Mouse (Mus musculus) MEL (cell line): ENCODE results near the gene Dennd1b. TPM values are rescaled to one million over a fixed set of nuclear protein-coding genes. Genes with fewer than 3 reads are reported as not detected.

Source experiments
- DNase-seq: peaks from one replicate; pipeline ENCODE4 v3.0.0; 2011; ENCODE audit warnings: low read depth, low spot score
- H3K27ac ChIP-seq: 2 replicates; pipeline ENCODE4 v1.5.1; 2012; ENCODE audit warnings: low read depth, mild to moderate bottlenecking, control low read depth, low read length, moderate library complexity; ENCODE audit not compliant: control insufficient read depth
- H3K27me3 ChIP-seq, 2 experiments: fragments of 150-350 bp in 1 of 2; sonication (generic) in 1 of 2; 2 replicates each; pipeline ENCODE4 v1.6.1; 2012; ENCODE audit warnings: low read length in 2 of 2, mild to moderate bottlenecking in 2 of 2, improper control_type of control experiment in 1 of 2, moderate library complexity in 1 of 2; ENCODE audit not compliant: insufficient read depth in 2 of 2, control insufficient read depth in 1 of 2
- H3K36me3 ChIP-seq, 2 experiments: 2 replicates each; pipeline ENCODE4 v1.6.1; 2012 to 2014; ENCODE audit warnings: low read length in 2 of 2, improper control_type of control experiment in 1 of 2, inconsistent platforms in 1 of 2, mild to moderate bottlenecking in 1 of 2; ENCODE audit not compliant: insufficient read depth in 2 of 2, control insufficient read depth in 1 of 2
- H3K4me1 ChIP-seq, 2 experiments: fragments of 150-350 bp in 1 of 2; sonication (generic) in 1 of 2; 2 replicates each; pipeline ENCODE4 v1.6.1; 2012; ENCODE audit warnings: low read length in 2 of 2, improper control_type of control experiment in 1 of 2, mild to moderate bottlenecking in 1 of 2; ENCODE audit not compliant: insufficient read depth in 2 of 2, control insufficient read depth in 1 of 2
- H3K4me3 ChIP-seq, 2 experiments: fragments of 150-350 bp in 1 of 2; sonication (generic) in 1 of 2; 2 replicates each; pipeline ENCODE4 v1.5.1; 2012; ENCODE audit warnings: low read depth in 2 of 2, low read length in 2 of 2, mild to moderate bottlenecking in 2 of 2, moderate library complexity in 2 of 2, control low read depth in 1 of 2, improper control_type of control experiment in 1 of 2; ENCODE audit not compliant: control insufficient read depth in 1 of 2, insufficient read depth in 1 of 2
- H3K79me2 ChIP-seq: 2 replicates; pipeline ENCODE4 v1.6.1; 2012; ENCODE audit warnings: mild to moderate bottlenecking, low read length, moderate library complexity; ENCODE audit not compliant: control insufficient read depth, poor library complexity, insufficient read depth
- H3K9ac ChIP-seq: 2 replicates; pipeline ENCODE4 v1.6.1; 2012; ENCODE audit warnings: low read depth, mild to moderate bottlenecking, control low read depth, low read length, moderate library complexity; ENCODE audit not compliant: control insufficient read depth, poor library complexity, severe bottlenecking
- H3K9me3 ChIP-seq: fragments of 150-350 bp; sonication (generic); replicated peaks from 2 replicates; pipeline ENCODE4 v1.6.1; 2012; ENCODE audit warnings: mild to moderate bottlenecking, low read length, improper control_type of control experiment, moderate library complexity; ENCODE audit not compliant: insufficient read depth
- EP300 ChIP-seq, 2 experiments: IDR thresholded peaks; 2 replicates each; pipeline ENCODE4 v1.6.1; 2011; ENCODE audit warnings: improper control_type of control experiment in 2 of 2, low read length in 2 of 2, low read depth in 1 of 2, mild to moderate bottlenecking in 1 of 2
- GABPA ChIP-seq: IDR thresholded peaks from 2 replicates; pipeline ENCODE4 v1.6.1; 2012; ENCODE audit warnings: low read depth, mild to moderate bottlenecking, inconsistent platforms, low read length, improper control_type of control experiment, moderate library complexity
- HCFC1 ChIP-seq: IDR thresholded peaks from 2 replicates; pipeline ENCODE4 v1.6.1; 2012; ENCODE audit warnings: low read depth, mild to moderate bottlenecking, inconsistent platforms, low read length, improper control_type of control experiment, moderate library complexity
- MAFK ChIP-seq: IDR thresholded peaks from 2 replicates; pipeline ENCODE4 v1.6.1; 2011; ENCODE audit warnings: low read depth, mild to moderate bottlenecking, low read length, improper control_type of control experiment, borderline replicate concordance
- MAZ ChIP-seq: IDR thresholded peaks from 2 replicates; pipeline ENCODE4 v1.6.1; 2012; ENCODE audit warnings: low read depth, mild to moderate bottlenecking, inconsistent platforms, low read length, improper control_type of control experiment
- POLR2A ChIP-seq, 2 experiments: IDR thresholded peaks; 2 replicates each; pipeline ENCODE4 v1.6.1; 2011 to 2012; ENCODE audit warnings: low read length in 2 of 2, mild to moderate bottlenecking in 2 of 2, control low read depth in 1 of 2, improper control_type of control experiment in 1 of 2, low read depth in 1 of 2, moderate library complexity in 1 of 2; ENCODE audit not compliant: control insufficient read depth in 1 of 2, insufficient read depth in 1 of 2, poor library complexity in 1 of 2
- POLR2AphosphoS2 ChIP-seq: IDR thresholded peaks from 2 replicates; pipeline ENCODE4 v1.6.1; 2011; ENCODE audit warnings: low read length, improper control_type of control experiment
- POLR2AphosphoS5 ChIP-seq: IDR thresholded peaks from 2 replicates; pipeline ENCODE4 v1.6.1; 2012; ENCODE audit warnings: low read depth, borderline replicate concordance, mild to moderate bottlenecking, inconsistent platforms, low read length, moderate library complexity, mixed read lengths
- SIN3A ChIP-seq: IDR thresholded peaks from 2 replicates; pipeline ENCODE4 v1.6.1; 2012; ENCODE audit warnings: low read length, improper control_type of control experiment, inconsistent platforms
- SMC3 ChIP-seq: IDR thresholded peaks from 2 replicates; pipeline ENCODE4 v1.6.1; 2011; ENCODE audit warnings: low read depth, low read length, improper control_type of control experiment
- TCF12 ChIP-seq: IDR thresholded peaks from 2 replicates; pipeline ENCODE4 v1.6.1; 2014; ENCODE audit warnings: low read depth, mild to moderate bottlenecking, inconsistent platforms, low read length, improper control_type of control experiment, moderate library complexity
- UBTF ChIP-seq: IDR thresholded peaks from 2 replicates; pipeline ENCODE4 v1.6.1; 2012; ENCODE audit warnings: low read depth, mild to moderate bottlenecking, inconsistent platforms, low read length, improper control_type of control experiment, moderate library complexity, borderline replicate concordance; ENCODE audit not compliant: insufficient read depth
- USF1 ChIP-seq: IDR thresholded peaks from 2 replicates; pipeline ENCODE4 v1.6.1; 2014; ENCODE audit warnings: low read depth, mild to moderate bottlenecking, inconsistent platforms, low read length, improper control_type of control experiment, moderate library complexity
- USF2 ChIP-seq, 2 experiments: IDR thresholded peaks; 2 replicates each; pipeline ENCODE4 v1.6.1; 2011 to 2012; ENCODE audit warnings: improper control_type of control experiment in 2 of 2, low read length in 2 of 2, borderline replicate concordance in 1 of 2, inconsistent platforms in 1 of 2, low read depth in 1 of 2, mild to moderate bottlenecking in 1 of 2; ENCODE audit not compliant: insufficient read depth in 1 of 2
- ZKSCAN1 ChIP-seq: IDR thresholded peaks from 2 replicates; pipeline ENCODE4 v1.6.1; 2012; ENCODE audit warnings: low read depth, mild to moderate bottlenecking, inconsistent platforms, low read length, improper control_type of control experiment, moderate library complexity
- ZMIZ1 ChIP-seq: IDR thresholded peaks from 2 replicates; pipeline ENCODE4 v1.6.1; 2012; ENCODE audit warnings: low read depth, mild to moderate bottlenecking, inconsistent platforms, low read length, improper control_type of control experiment, moderate library complexity
- ZNF384 ChIP-seq: IDR thresholded peaks from 2 replicates; pipeline ENCODE4 v1.6.1; 2012; ENCODE audit warnings: low read depth, mild to moderate bottlenecking, inconsistent platforms, low read length, improper control_type of control experiment
- polyA plus RNA-seq, 2 experiments: library from polyadenylated mRNA; stranded (reverse) in 1 of 2; unstranded in 1 of 2; fragments of >175 nt in 1 of 2; fragments of >200 nt in 1 of 2; gene quantifications; 2 replicates each; pipeline versions ENCODE4 v1.2.1 to v1.2.4; 2012; ENCODE audit warnings: low replicate concordance in 2 of 2, low read depth in 1 of 2; ENCODE audit not compliant: insufficient read length in 2 of 2, insufficient read depth in 1 of 2, missing spikeins in 1 of 2
- total RNA-seq: library from RNA; depleted of rRNA; stranded (reverse); fragments of 300-350 nt; gene quantifications from 2 replicates; pipeline ENCODE4 v1.2.3, GENCODE M21; 2012

Dennd1b gene
- total and polyA plus RNA-seq, 3 experiments: 3.9 to 4.1 TPM; not detected in 1

GRCm38 (mm10) chr1:139209796-139210195 is 246.6 kb downstream of the Dennd1b start:
- no peak for DNase-seq
- no peaks in the 10 kb centered on the region for H3K4me1 ChIP-seq
- no peaks in the 10 kb centered on the region for H3K79me2 ChIP-seq
- H3K9ac ChIP-seq: no peak overlapping the region
- no peaks in the 10 kb centered on the region for H3K27me3 ChIP-seq
- H3K36me3 ChIP-seq: no peaks in the 10 kb centered on the region
- H3K9me3 ChIP-seq: no peaks in the 10 kb centered on the region
- H3K4me3 ChIP-seq: no peak overlapping the region
- no peak for TF ChIP-seq EP300 (IDR thresholded peaks at IDR 0.05; ENCODE audit: low read depth in 1 of 2, low read length in 2 of 2)
- TF ChIP-seq POLR2AphosphoS5: no peak
- no peak for TF ChIP-seq POLR2AphosphoS2
- no peak for TF ChIP-seq POLR2A (IDR thresholded peaks at IDR 0.05; ENCODE audit: control insufficient read depth in 1 of 2, insufficient read depth in 1 of 2, low read depth in 1 of 2, low read length in 2 of 2, poor library complexity in 1 of 2)
- TF ChIP-seq MAZ: no peak
- TF ChIP-seq UBTF: no peak
- TF ChIP-seq MAFK: no peak
- no peak for TF ChIP-seq USF1
- TF ChIP-seq USF2 (IDR thresholded peaks at IDR 0.05; ENCODE audit: borderline replicate concordance in 1 of 2, insufficient read depth in 1 of 2, low read depth in 1 of 2, low read length in 2 of 2): no peak
- no peak for TF ChIP-seq ZMIZ1
- H3K27ac ChIP-seq: no peak overlapping the region

- H3K9ac ChIP-seq: no peak overlapping the region
- TF ChIP-seq POLR2AphosphoS2: no peak
- TF ChIP-seq GABPA: no peak
- TF ChIP-seq SMC3: no peak
- no peak for TF ChIP-seq ZKSCAN1
- TF ChIP-seq ZNF384: no peak
- TF ChIP-seq HCFC1: no peak
- no peak for TF ChIP-seq SIN3A
- TF ChIP-seq USF1: no peak
- TF ChIP-seq TCF12: no peak
- no peak for DNase-seq
- no peaks in the 10 kb centered on the region for H3K4me1 ChIP-seq
- no peak overlapping the region for H3K27ac ChIP-seq
- H3K9me3 ChIP-seq: no peaks in the 10 kb centered on the region
- H3K36me3 ChIP-seq: no peaks in the 10 kb centered on the region
- H3K27me3 ChIP-seq: no peaks in the 10 kb centered on the region
- H3K4me3 ChIP-seq: no peak overlapping the region
- H3K79me2 ChIP-seq: no peaks in the 10 kb centered on the region
These were observed 247.3 kb downstream of the Dennd1b start for GRCm38 (mm10) chr1:139210505-139210904.
